Mouse (Mus musculus): ENCODE results near the gene Wnt3. TPM values are rescaled to one million over a fixed set of nuclear protein-coding genes. Genes with fewer than 3 reads are reported as not detected.
A peak's percentile ranks its signal among the peaks of the same experiment; 100 is the strongest.

Wnt3 gene
- polyA plus RNA-seq, 1 experiment = not detected

- TF ChIP-seq GATA1 (IDR thresholded peaks at IDR 0.05; ENCODE audit: borderline replicate concordance, low read length) (no peak), FLI1 (IDR thresholded peaks at IDR 0.05; ENCODE audit: low read length) (0 out of 2 replicates have a peak, but pooled peaks have one; percentile 13)
- Histone ChIP-seq H3K4me3 (replicated peaks) (no peak overlapping the region), H3K27me3 (replicated peaks) (peaks cover 90% of the 10 kb centered on the region), H3K9me3 (no peaks in the 10 kb centered on the region), H3K4me1 (peaks cover 55% of the 10 kb centered on the region), H3K36me3 (replicated peaks; ENCODE audit: low read length) (no peaks in the 10 kb centered on the region)
These were observed 2.7 kb upstream of the Wnt3 start for GRCm38 (mm10) chr11:103771160-103771817.

- H3K27me3 ChIP-seq (replicated peaks) = peaks cover 94% of the 10 kb centered on the region
- peaks cover 42% of the 10 kb centered on the region for H3K4me1 ChIP-seq
- TF ChIP-seq FLI1 (IDR thresholded peaks at IDR 0.05; ENCODE audit: low read length) = no peak
- no peak for TF ChIP-seq GATA1 (IDR thresholded peaks at IDR 0.05; ENCODE audit: borderline replicate concordance, low read length)
These were observed 1.2 kb upstream of the Wnt3 start for GRCm38 (mm10) chr11:103772505-103773386.

GRCm38 (mm10) chr11:103774228-103774530, 229 bp downstream of the Wnt3 start:
- H3K36me3 ChIP-seq (replicated peaks; ENCODE audit: low read length) = no peaks in the 10 kb centered on the region
- peak overlapping the region; percentile 50 for H3K4me3 ChIP-seq (replicated peaks)
- TF ChIP-seq FLI1 (IDR thresholded peaks at IDR 0.05; ENCODE audit: low read length) (no peak), GATA1 (IDR thresholded peaks at IDR 0.05; ENCODE audit: borderline replicate concordance, low read length) (no peak)
- H3K4me1 ChIP-seq = peaks cover 30% of the 10 kb centered on the region
- H3K27me3 ChIP-seq (replicated peaks) = peaks cover 99% of the 10 kb centered on the region
- H3K9me3 ChIP-seq = no peaks in the 10 kb centered on the region

More at GRCm38 (mm10) chr11:103772505-103773386, 1.2 kb upstream of the Wnt3 start:
- Histone ChIP-seq H3K36me3 (replicated peaks; ENCODE audit: low read length) (no peaks in the 10 kb centered on the region), H3K4me3 (replicated peaks) (no peak overlapping the region), H3K9me3 (no peaks in the 10 kb centered on the region)

GRCm38 (mm10) chr11:103780152-103780551, 6.2 kb downstream of the Wnt3 start:
- no peaks in the 10 kb centered on the region for H3K9me3 ChIP-seq
- H3K27me3 ChIP-seq (replicated peaks) = peaks cover 97% of the 10 kb centered on the region
- H3K36me3 ChIP-seq (replicated peaks; ENCODE audit: low read length) = no peaks in the 10 kb centered on the region
- no peaks in the 10 kb centered on the region for H3K4me1 ChIP-seq
- H3K4me3 ChIP-seq (replicated peaks) = no peak overlapping the region
- no peak for TF ChIP-seq FLI1 (IDR thresholded peaks at IDR 0.05; ENCODE audit: low read length)
- TF ChIP-seq GATA1 (IDR thresholded peaks at IDR 0.05; ENCODE audit: borderline replicate concordance, low read length) = no peak

- Histone ChIP-seq H3K27me3 (replicated peaks) (peaks cover 93% of the 10 kb centered on the region), H3K4me1 (peaks cover 4% of the 10 kb centered on the region; the same call in 1 of the 2 replicates), H3K36me3 (replicated peaks; ENCODE audit: low read length) (no peaks in the 10 kb centered on the region), H3K9me3 (no peaks in the 10 kb centered on the region), H3K4me3 (replicated peaks) (no peak overlapping the region)
- no peak for TF ChIP-seq GATA1 (IDR thresholded peaks at IDR 0.05; ENCODE audit: borderline replicate concordance, low read length)
- no peak for TF ChIP-seq FLI1 (IDR thresholded peaks at IDR 0.05; ENCODE audit: low read length)
These were observed 16.0 kb downstream of the Wnt3 start for GRCm38 (mm10) chr11:103789951-103790350.

GRCm38 (mm10) chr11:103801128-103801527, 27.2 kb downstream of the Wnt3 start:
- Histone ChIP-seq H3K9me3 (peaks cover 25% of the 10 kb centered on the region), H3K4me3 (replicated peaks) (no peak overlapping the region), H3K36me3 (replicated peaks; ENCODE audit: low read length) (no peaks in the 10 kb centered on the region), H3K27me3 (replicated peaks) (peaks cover 95% of the 10 kb centered on the region), H3K4me1 (peaks cover 18% of the 10 kb centered on the region)
- no peak for TF ChIP-seq GATA1 (IDR thresholded peaks at IDR 0.05; ENCODE audit: borderline replicate concordance, low read length)
- no peak for TF ChIP-seq FLI1 (IDR thresholded peaks at IDR 0.05; ENCODE audit: low read length)

- H3K4me3 ChIP-seq (replicated peaks) = no peak overlapping the region
- peaks cover 95% of the 10 kb centered on the region for H3K27me3 ChIP-seq (replicated peaks)
- H3K9me3 ChIP-seq = peaks cover 41% of the 10 kb centered on the region
- no peak for TF ChIP-seq GATA1 (IDR thresholded peaks at IDR 0.05; ENCODE audit: borderline replicate concordance, low read length)
- TF ChIP-seq FLI1 (IDR thresholded peaks at IDR 0.05; ENCODE audit: low read length) = no peak
- no peaks in the 10 kb centered on the region for H3K36me3 ChIP-seq (replicated peaks; ENCODE audit: low read length)
- peaks cover 2% of the 10 kb centered on the region for H3K4me1 ChIP-seq
These were observed 30.2 kb downstream of the Wnt3 start for GRCm38 (mm10) chr11:103804126-103804525.

GRCm38 (mm10) chr11:103804804-103805203, 30.9 kb downstream of the Wnt3 start:
- no peak for TF ChIP-seq GATA1 (IDR thresholded peaks at IDR 0.05; ENCODE audit: borderline replicate concordance, low read length)
- peaks cover 95% of the 10 kb centered on the region for H3K27me3 ChIP-seq (replicated peaks)
- no peak overlapping the region for H3K4me3 ChIP-seq (replicated peaks)
- no peaks in the 10 kb centered on the region for H3K36me3 ChIP-seq (replicated peaks; ENCODE audit: low read length)
- H3K9me3 ChIP-seq = peaks cover 41% of the 10 kb centered on the region
- H3K4me1 ChIP-seq = peaks cover 8% of the 10 kb centered on the region

GRCm38 (mm10) chr11:103807966-103808365, 34.0 kb downstream of the Wnt3 start:
- Histone ChIP-seq H3K9me3 (peaks cover 46% of the 10 kb centered on the region), H3K27me3 (replicated peaks) (peaks cover 97% of the 10 kb centered on the region), H3K4me1 (peaks cover 16% of the 10 kb centered on the region), H3K36me3 (replicated peaks; ENCODE audit: low read length) (no peaks in the 10 kb centered on the region), H3K4me3 (replicated peaks) (no peak overlapping the region)
- TF ChIP-seq GATA1 (IDR thresholded peaks at IDR 0.05; ENCODE audit: borderline replicate concordance, low read length) = no peak
- TF ChIP-seq FLI1 (IDR thresholded peaks at IDR 0.05; ENCODE audit: low read length) = no peak

Data from megakaryocyte, embryonic 14.5 days (primary cell).